Mouse (Mus musculus) cerebellum, adult 2 months (tissue): ENCODE data around the gene Gm45799.

Source experiments
- CTCF ChIP-seq: fragments of 200-500 bp; IDR thresholded peaks from 2 replicates; pipeline ENCODE4 v1.5.1; 2011; ENCODE audit warnings: low read depth, mild to moderate bottlenecking, control low read depth, low read length, moderate library complexity, borderline replicate concordance; ENCODE audit not compliant: insufficient read depth
- POLR2A ChIP-seq: fragments of 200-500 bp; IDR thresholded peaks from 2 replicates; pipeline ENCODE4 v1.6.1; 2011; ENCODE audit warnings: low read length, control low read depth, borderline replicate concordance; ENCODE audit not compliant: insufficient read depth

DNA sequence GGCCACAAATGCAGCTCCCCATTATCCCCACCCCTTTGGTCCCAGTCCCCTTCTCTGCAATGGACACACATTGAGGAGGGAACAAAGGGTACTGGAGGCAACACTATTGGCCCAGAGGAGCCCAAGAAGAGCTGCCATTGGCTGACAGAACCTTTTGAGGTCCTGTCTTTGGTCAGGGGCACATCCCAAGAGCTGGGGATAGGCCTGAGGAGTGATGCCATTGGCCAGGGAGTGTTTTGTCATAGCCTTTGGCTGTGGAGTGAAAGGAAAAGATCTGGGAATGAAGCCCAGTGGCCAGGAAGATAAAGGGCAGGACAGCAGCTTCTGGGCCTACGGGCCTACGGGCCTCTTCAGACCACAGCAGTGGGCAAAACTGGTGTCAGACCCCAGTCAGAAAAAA is 4.6 kb upstream of the Gm45799 start:
- TF ChIP-seq CTCF, result no peak
- TF ChIP-seq POLR2A, result no peak
